Mouse (Mus musculus) cortical plate, adult 2 months (tissue): Measurements from ENCODE around the gene Rgs6.

ENCODE experiments used
- CTCF ChIP-seq: fragments of 200-500 bp; IDR thresholded peaks from 2 replicates; pipeline ENCODE4 v1.5.1; 2011; ENCODE audit warnings: mild to moderate bottlenecking, control low read depth, low read length; ENCODE audit not compliant: insufficient read depth; ENCODE audit errors: extremely low read depth
- POLR2A ChIP-seq: fragments of 200-500 bp; IDR thresholded peaks from 2 replicates; pipeline ENCODE4 v1.6.1; 2011; ENCODE audit warnings: mild to moderate bottlenecking, low read length, control low read depth; ENCODE audit not compliant: insufficient read depth; ENCODE audit errors: extremely low read depth

- TF ChIP-seq CTCF, result no peak
- no peak for TF ChIP-seq POLR2A
These were observed 592.5 kb downstream of the Rgs6 start for GRCm38 (mm10) chr12:83180561-83180960.
